Mouse (Mus musculus) G1E (cell line): ENCODE results near the gene Arhgdia.

ENCODE experiments used
- CTCF ChIP-seq: IDR thresholded peaks from 2 replicates; pipeline ENCODE4 v1.5.1; 2012; ENCODE audit warnings: low read depth, low read length, inconsistent platforms, mixed read lengths
- TAL1 ChIP-seq: conservative IDR thresholded peaks from 2 replicates; pipeline ENCODE4 v1.6.1; 2012; ENCODE audit warnings: low read depth, low read length, inconsistent platforms, mixed read lengths

DNA sequence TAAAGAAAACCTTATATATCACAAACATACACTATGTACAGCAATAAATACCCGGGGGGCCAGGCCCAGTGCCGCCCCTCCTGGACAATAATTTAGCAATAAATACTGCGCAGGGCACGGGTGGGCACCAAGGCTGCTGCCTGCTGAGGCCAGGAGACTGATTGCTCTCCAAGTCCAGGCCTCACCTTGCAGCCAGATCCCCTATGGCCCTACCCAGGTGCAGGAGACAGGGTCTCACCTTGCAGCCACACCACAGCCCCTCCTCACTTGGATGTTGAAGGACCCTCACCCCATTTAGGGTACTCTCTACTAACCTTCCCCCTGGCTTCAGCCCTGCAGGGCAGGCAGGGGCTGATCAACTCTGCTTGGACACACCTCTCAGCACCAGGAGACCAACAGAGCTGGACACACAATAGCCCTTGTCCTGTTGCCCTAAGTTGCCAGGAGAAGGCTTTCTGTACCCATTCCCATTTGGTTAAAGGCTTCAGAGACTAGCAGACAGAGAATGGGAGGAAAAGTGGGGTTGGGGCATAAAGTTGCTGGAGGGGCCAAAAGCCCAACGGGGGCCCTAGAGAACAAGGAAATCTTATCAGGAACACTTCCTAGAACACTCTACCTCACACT lies 43.8 kb upstream of the Arhgdia start, which contains the start of gene Sirt7:
- TF ChIP-seq TAL1: no peak
- TF ChIP-seq CTCF: no peak
